Mouse (Mus musculus): ENCODE data around the gene Rnf150. TPM values are rescaled to one million over a fixed set of nuclear protein-coding genes. Genes with fewer than 3 reads are reported as not detected.

Gene Rnf150
- total and polyA plus RNA-seq, 3 experiments = 0.13 to 0.50 (median 0.39) TPM

DNA sequence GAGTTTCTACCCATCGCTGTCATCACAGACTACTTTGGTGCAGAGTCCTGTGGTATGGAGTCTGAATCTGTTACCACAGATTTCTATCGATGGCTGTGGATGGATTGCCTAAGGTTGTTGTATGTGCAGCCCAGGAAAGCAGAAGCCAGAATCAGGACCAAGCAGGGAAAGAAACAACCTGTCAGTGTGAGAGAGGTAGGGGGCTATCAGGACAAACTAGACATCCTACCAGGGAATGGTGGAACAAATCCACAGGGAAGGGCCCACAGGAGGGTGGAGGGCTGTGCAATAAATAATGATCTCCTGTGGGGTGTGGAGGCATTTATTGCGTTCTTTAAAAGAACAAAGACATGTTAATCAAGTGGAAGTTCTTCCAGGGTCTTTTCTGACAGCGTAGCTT, 56.5 kb downstream of the Rnf150 start:
- DNase-seq (ENCODE audit: extremely low read depth) = no peak
- Histone ChIP-seq H3K27ac (ENCODE audit: insufficient read depth, low read depth) (no peak overlapping the region), H3K4me3 (replicated peaks in 1 of 3; ENCODE audit: low read depth in 2 of 3, low read length in 2 of 3, poor library complexity in 1 of 3) (no peak overlapping the region), H3K9me3 (replicated peaks; ENCODE audit: low read length) (no peaks in the 10 kb centered on the region), H3K4me2 (ENCODE audit: insufficient read depth, low read depth, poor library complexity, severe bottlenecking) (no peak overlapping the region), H3K4me1 (ENCODE audit: control insufficient read depth in 1 of 2, insufficient read depth in 2 of 2) (peaks cover under 1 to 14% of the 10 kb centered on the region in 2 experiments), H3K27me3 (replicated peaks) (no peaks in the 10 kb centered on the region), H3K79me2 (replicated peaks; ENCODE audit: control insufficient read depth, extremely low read depth, insufficient read depth, poor library complexity, severe bottlenecking) (no peaks in the 10 kb centered on the region), H3K9ac (ENCODE audit: insufficient read depth, low read depth) (no peak overlapping the region), H3K36me3 (replicated peaks in 1 of 2; ENCODE audit: control insufficient read depth in 1 of 2, insufficient read depth in 1 of 2, low read length in 1 of 2) (no peaks in the 10 kb centered on the region)
- dilution Hi-C loops (cut with MboI; ENCODE audit: extremely low pct_ligation_motif_present, extremely low pct_unique_long_range_greater_than_20kb, low sequenced_read_pairs) (no loop called here), in situ Hi-C loops (cut with MboI; ENCODE audit: low pct_ligation_motif_present, low pct_unique_long_range_greater_than_20kb, low sequenced_read_pairs) (no loop called here)
- TF ChIP-seq MAFK (IDR thresholded peaks at IDR 0.05; ENCODE audit: insufficient replicate concordance, low read length) (no peak), NELFE (IDR thresholded peaks at IDR 0.05; ENCODE audit: low read depth, low read length) (no peak), CHD1 (IDR thresholded peaks at IDR 0.05; ENCODE audit: low read depth, low read length) (no peak), JUN (IDR thresholded peaks at IDR 0.05; ENCODE audit: insufficient read depth, low read depth, low read length) (no peak), USF2 (conservative IDR thresholded peaks at IDR 0.05; ENCODE audit: low read depth, low read length) (no peak), E2F4 (IDR thresholded peaks at IDR 0.05; ENCODE audit: insufficient replicate concordance, low read depth, low read length) (no peak)

DNA sequence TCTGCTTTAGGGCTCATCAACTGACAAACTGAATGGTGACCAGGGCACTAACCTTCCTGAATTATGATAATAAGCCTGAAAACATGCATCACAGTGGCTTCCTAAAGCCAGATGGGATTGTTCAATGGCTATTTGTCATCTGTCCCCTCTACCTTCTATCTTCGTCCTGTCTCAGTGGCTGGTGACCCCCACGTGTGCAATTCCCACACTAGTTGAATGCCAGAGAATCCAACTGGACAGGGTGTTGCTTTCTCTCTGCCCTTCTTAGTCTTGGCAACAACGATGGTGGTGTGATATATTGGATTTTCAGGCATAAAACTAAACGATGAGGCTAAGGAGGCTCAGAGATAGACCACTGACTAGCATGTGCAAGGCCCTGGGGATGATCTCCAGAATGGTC, 57.0 kb downstream of the Rnf150 start:
- Histone ChIP-seq H3K4me2 (ENCODE audit: insufficient read depth, low read depth, poor library complexity, severe bottlenecking) (no peak overlapping the region), H3K27ac (ENCODE audit: insufficient read depth, low read depth) (no peak overlapping the region), H3K4me3 (replicated peaks in 1 of 3; ENCODE audit: low read depth in 2 of 3, low read length in 2 of 3, poor library complexity in 1 of 3) (no peak overlapping the region), H3K36me3 (replicated peaks in 1 of 2; ENCODE audit: control insufficient read depth in 1 of 2, insufficient read depth in 1 of 2, low read length in 1 of 2) (no peaks in the 10 kb centered on the region), H3K9me3 (replicated peaks; ENCODE audit: low read length) (no peaks in the 10 kb centered on the region), H3K4me1 (ENCODE audit: control insufficient read depth in 1 of 2, insufficient read depth in 2 of 2) (peaks cover 0 to 11% of the 10 kb centered on the region in 2 experiments; a peak in 2 of 4 replicates), H3K27me3 (replicated peaks) (no peaks in the 10 kb centered on the region), H3K79me2 (replicated peaks; ENCODE audit: control insufficient read depth, extremely low read depth, insufficient read depth, poor library complexity, severe bottlenecking) (no peaks in the 10 kb centered on the region), H3K9ac (ENCODE audit: insufficient read depth, low read depth) (no peak overlapping the region)
- no peak for DNase-seq (ENCODE audit: extremely low read depth)
- dilution Hi-C loops (cut with MboI; ENCODE audit: extremely low pct_ligation_motif_present, extremely low pct_unique_long_range_greater_than_20kb, low sequenced_read_pairs) = no loop called here
- in situ Hi-C loops (cut with MboI; ENCODE audit: low pct_ligation_motif_present, low pct_unique_long_range_greater_than_20kb, low sequenced_read_pairs) = no loop called here
- no peak for TF ChIP-seq ZNF384 (IDR thresholded peaks at IDR 0.05; ENCODE audit: low read depth, low read length)
- no peak for TF ChIP-seq POLR2AphosphoS2 (IDR thresholded peaks at IDR 0.05; ENCODE audit: low read depth, low read length)
- TF ChIP-seq RCOR1 (conservative IDR thresholded peaks at IDR 0.05; ENCODE audit: low read depth, low read length) = no peak
- TF ChIP-seq ELF1 (IDR thresholded peaks at IDR 0.05; ENCODE audit: low read depth, low read length) = no peak
- no peak for TF ChIP-seq IRF4 (IDR thresholded peaks at IDR 0.05; ENCODE audit: low read depth, low read length)
- TF ChIP-seq RAD21 (IDR thresholded peaks at IDR 0.05; ENCODE audit: low read depth, low read length) = no peak
- TF ChIP-seq MXI1 (IDR thresholded peaks at IDR 0.05; ENCODE audit: low read depth, low read length) = no peak
- no peak for TF ChIP-seq MAFK (IDR thresholded peaks at IDR 0.05; ENCODE audit: insufficient replicate concordance, low read length)
- no peak for TF ChIP-seq KAT2A (IDR thresholded peaks at IDR 0.05; ENCODE audit: insufficient replicate concordance, low read length)
- no peak for TF ChIP-seq EP300 (IDR thresholded peaks at IDR 0.05; ENCODE audit: low read length)
- TF ChIP-seq SIN3A (IDR thresholded peaks at IDR 0.05; ENCODE audit: low read length) = no peak
- no peak for TF ChIP-seq TBP (conservative IDR thresholded peaks at IDR 0.05; ENCODE audit: low read depth, low read length)
- no peak for TF ChIP-seq MEF2A (IDR thresholded peaks at IDR 0.05; ENCODE audit: borderline replicate concordance, low read depth, low read length)
- no peak for TF ChIP-seq BHLHE40 (IDR thresholded peaks at IDR 0.05; ENCODE audit: low read depth, low read length)
- TF ChIP-seq CHD1 (IDR thresholded peaks at IDR 0.05; ENCODE audit: low read depth, low read length) = no peak
- no peak for TF ChIP-seq TCF12 (IDR thresholded peaks at IDR 0.05; ENCODE audit: low read depth, low read length)
- TF ChIP-seq SMC3 (IDR thresholded peaks at IDR 0.05; ENCODE audit: low read depth, low read length) = no peak
- no peak for TF ChIP-seq PAX5 (IDR thresholded peaks at IDR 0.05; ENCODE audit: low read length)
- no peak for TF ChIP-seq ZC3H11A (IDR thresholded peaks at IDR 0.05; ENCODE audit: low read depth, low read length)
- TF ChIP-seq E2F4 (IDR thresholded peaks at IDR 0.05; ENCODE audit: insufficient replicate concordance, low read depth, low read length) = no peak

Measured in CH12.LX (cell line).